Mouse (Mus musculus): ENCODE results near the gene Fam187b.

Fam187b gene

GRCm38 (mm10) chr7:30958109-30958865 is 15.3 kb upstream of the Fam187b start:
- in situ Hi-C loops (cut with MboI; ENCODE audit: unreplicated experiment in 2 of 2) = no loop called here

- in situ Hi-C loops (cut with MboI; ENCODE audit: unreplicated experiment in 2 of 2) = no loop called here
These were observed 14.6 kb upstream of the Fam187b start for GRCm38 (mm10) chr7:30958866-30959487.

GRCm38 (mm10) chr7:30959786-30960349 is 13.7 kb upstream of the Fam187b start:
- in situ Hi-C loops (cut with MboI; ENCODE audit: unreplicated experiment in 2 of 2) = no loop called here

- in situ Hi-C loops (cut with MboI; ENCODE audit: unreplicated experiment in 2 of 2) = no loop called here
These were observed 10.7 kb upstream of the Fam187b start for GRCm38 (mm10) chr7:30962862-30963261.

GRCm38 (mm10) chr7:30964366-30964765 is 9.2 kb upstream of the Fam187b start:
- in situ Hi-C loops (cut with MboI; ENCODE audit: unreplicated experiment in 2 of 2) = no loop called here

- in situ Hi-C loops (cut with MboI; ENCODE audit: unreplicated experiment in 2 of 2) = no loop called here
These were observed 7.9 kb upstream of the Fam187b start for GRCm38 (mm10) chr7:30965677-30966076.

- in situ Hi-C loops (cut with MboI; ENCODE audit: unreplicated experiment in 2 of 2) = no loop called here
These were observed 6.9 kb upstream of the Fam187b start for GRCm38 (mm10) chr7:30966657-30967056.

- in situ Hi-C loops (cut with MboI; ENCODE audit: unreplicated experiment in 2 of 2) = no loop called here
These were observed 5.0 kb upstream of the Fam187b start for GRCm38 (mm10) chr7:30968611-30969010.

GRCm38 (mm10) chr7:30969174-30969573 is 4.4 kb upstream of the Fam187b start:
- in situ Hi-C loops (cut with MboI; ENCODE audit: unreplicated experiment in 2 of 2) = no loop called here

GRCm38 (mm10) chr7:30971901-30972300 is 1.7 kb upstream of the Fam187b start:
- in situ Hi-C loops (cut with MboI; ENCODE audit: unreplicated experiment in 2 of 2) = no loop called here

- in situ Hi-C loops (cut with MboI; ENCODE audit: unreplicated experiment in 2 of 2) = no loop called here
These were observed 952 bp upstream of the Fam187b start for GRCm38 (mm10) chr7:30972426-30973250.

- in situ Hi-C loops (cut with MboI; ENCODE audit: unreplicated experiment in 2 of 2) = no loop called here
These were observed 414 bp upstream of the Fam187b start, which contains the start of gene Lsr for GRCm38 (mm10) chr7:30973251-30973500. Gene Lsr (minus strand): TSS chr7:30973464.

GRCm38 (mm10) chr7:30981703-30982102 is 8.1 kb downstream of the Fam187b start:
- in situ Hi-C loops (cut with MboI; ENCODE audit: unreplicated experiment in 2 of 2) = no loop called here

GRCm38 (mm10) chr7:30985357-30985756 is 11.8 kb downstream of the Fam187b start:
- in situ Hi-C loops (cut with MboI; ENCODE audit: unreplicated experiment in 2 of 2) = loop anchor here in 1 of 2 experiments (5.0 kb wide), 1 partner anchor 57 kb away; the partner anchor contains the start of gene Fxyd5

- in situ Hi-C loops (cut with MboI; ENCODE audit: unreplicated experiment in 2 of 2) = loop anchor here in 1 of 2 experiments (5.0 kb wide), 1 partner anchor 54 kb away; the partner anchor contains the start of gene Fxyd5
These were observed 15.1 kb downstream of the Fam187b start for GRCm38 (mm10) chr7:30988519-30989162.

GRCm38 (mm10) chr7:30992148-30992547 is 18.6 kb downstream of the Fam187b start:
- in situ Hi-C loops (cut with MboI; ENCODE audit: unreplicated experiment in 2 of 2) = no loop called here

GRCm38 (mm10) chr7:30993986-30994385 is 20.4 kb downstream of the Fam187b start:
- in situ Hi-C loops (cut with MboI; ENCODE audit: unreplicated experiment in 2 of 2) = no loop called here

GRCm38 (mm10) chr7:30996491-30996890 is 22.9 kb downstream of the Fam187b start:
- in situ Hi-C loops (cut with MboI; ENCODE audit: unreplicated experiment in 2 of 2) = loop anchor here in 1 of 2 experiments (5.0 kb wide), 1 partner anchor 56 kb away; the partner anchor contains the start of gene Fxyd7

GRCm38 (mm10) chr7:31000505-31001020 is 27.0 kb downstream of the Fam187b start:
- in situ Hi-C loops (cut with MboI; ENCODE audit: unreplicated experiment in 2 of 2) = no loop called here

- in situ Hi-C loops (cut with MboI; ENCODE audit: unreplicated experiment in 2 of 2) = no loop called here
These were observed 29.1 kb downstream of the Fam187b start for GRCm38 (mm10) chr7:31002650-31003049.

Measured in v-Abl transformed pro-B cells (cell line).